Mouse (Mus musculus) MEL (cell line): Measurements from ENCODE around the gene Cep170.

ENCODE experiments used
- EP300 ChIP-seq, 2 experiments: IDR thresholded peaks; 2 replicates each; pipeline ENCODE4 v1.6.1; 2011; ENCODE audit warnings: improper control_type of control experiment in 2 of 2, low read length in 2 of 2, low read depth in 1 of 2, mild to moderate bottlenecking in 1 of 2
- KAT2A ChIP-seq: conservative IDR thresholded peaks from 2 replicates; pipeline ENCODE4 v1.6.1; 2012; ENCODE audit warnings: low read depth, low read length, improper control_type of control experiment, inconsistent platforms

DNA sequence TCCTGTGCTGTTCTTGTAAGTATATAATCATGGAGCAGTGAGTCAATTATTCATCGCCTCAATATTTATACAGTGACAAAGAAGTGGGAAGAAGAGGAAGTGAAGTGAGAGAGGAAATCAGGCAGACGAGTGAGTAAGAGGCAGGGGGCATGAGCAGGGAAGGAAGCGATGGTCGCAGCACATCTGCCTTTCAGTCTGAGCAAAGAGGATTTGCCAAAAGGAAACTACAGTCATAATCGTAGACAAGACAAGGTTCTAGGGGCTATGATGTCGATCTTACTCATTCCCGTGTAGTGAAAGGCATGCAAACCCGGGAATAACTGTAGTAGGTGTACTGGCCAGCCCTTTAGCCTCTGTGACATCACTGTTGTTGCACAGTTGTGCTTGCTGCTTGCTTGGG lies 18.7 kb upstream of the Cep170 start:
- TF ChIP-seq EP300 (IDR thresholded peaks at IDR 0.05; ENCODE audit: low read depth in 1 of 2, low read length in 2 of 2) (no peak), KAT2A (no peak)
